ENCODE assay signal across 15 mouse cellular contexts in genomic region chr6:8753723-8754036, GRCm38 (mm10).
"Had no signal": no experiment of that assay in that cellular context is flagged by ENCODE, and none has a peak within 500 bp of the region (broad histone marks: within the 10 kb centered on the region; RNA-seq: fewer than 3 reads in every experiment).

No protein-coding gene starts in this region.

- H3K9ac ChIP-seq: limb, embryonic 13.5 days; liver, embryonic 12.5 days; liver, embryonic 15.5 days; midbrain, embryonic 13.5 days had no signal

- H3K9me3 ChIP-seq: limb, embryonic 10.5 days; limb, embryonic 13.5 days; liver, embryonic 12.5 days; liver, embryonic 15.5 days; megakaryocyte, embryonic 14.5 days; midbrain, embryonic 10.5 days; midbrain, embryonic 13.5 days had no signal

- H3K4me3 ChIP-seq: limb, embryonic 10.5 days; limb, embryonic 13.5 days; liver, embryonic 12.5 days; liver, embryonic 15.5 days; megakaryocyte, embryonic 14.5 days; midbrain, embryonic 10.5 days; midbrain, embryonic 13.5 days had no signal

- H3K36me3 ChIP-seq: limb, embryonic 10.5 days; limb, embryonic 13.5 days; liver, embryonic 12.5 days; liver, embryonic 15.5 days; midbrain, embryonic 10.5 days; midbrain, embryonic 13.5 days had no signal

- H3K4me2 ChIP-seq: limb, embryonic 13.5 days; liver, embryonic 12.5 days; liver, embryonic 15.5 days; midbrain, embryonic 13.5 days had no signal

- H3K27me3 ChIP-seq: limb, embryonic 13.5 days; liver, embryonic 12.5 days; liver, embryonic 15.5 days; megakaryocyte, embryonic 14.5 days; midbrain, embryonic 13.5 days had no signal

- H3K27ac ChIP-seq: limb, embryonic 10.5 days; limb, embryonic 13.5 days; liver, embryonic 12.5 days; midbrain, embryonic 10.5 days; midbrain, embryonic 13.5 days had no signal

- H3K4me1 ChIP-seq: limb, embryonic 10.5 days; midbrain, embryonic 10.5 days; midbrain, embryonic 13.5 days had no signal

- DNase-seq: kidney, adult 9 months; kidney, postnatal 14 days; kidney, postnatal 4 days; liver; lung, adult 18-20 months; thymus, adult 2 months; thymus, postnatal 25 days had no signal

- ATAC-seq: inflammation-experienced regulatory T-cells, adult 6 months; midbrain, embryonic 13.5 days had no signal
